Mouse (Mus musculus) lung, embryonic 15.5 days (tissue): ENCODE data around the gene Slc41a2. TPM values are rescaled to one million over a fixed set of nuclear protein-coding genes. Genes with fewer than 3 reads are reported as not detected.
"Not testable (repeated sequence)": the region's sequence is repeated elsewhere in the genome, so short reads cannot be mapped to it uniquely, and the experiment has no call there.

Source experiments
- ATAC-seq: fragments of 200-750 bp; cut with Nextera tagmentation; 2 replicates; pipeline ENCODE4 v1.8.0; 2017; ENCODE audit warnings: moderate number of reproducible peaks, borderline replicate concordance; ENCODE audit not compliant: low FRiP score, low TSS enrichment; ENCODE audit errors: extremely low read depth
- H3K27ac ChIP-seq: fragments of 300-500 bp; sonication (generic); 2 replicates; pipeline ENCODE4 v1.5.1; 2015; ENCODE audit warnings: moderate library complexity, mild to moderate bottlenecking, inconsistent platforms
- H3K27me3 ChIP-seq: fragments of 300-500 bp; sonication (generic); 2 replicates; pipeline ENCODE4 v1.6.1; 2015; ENCODE audit warnings: inconsistent platforms
- H3K36me3 ChIP-seq: fragments of 300-500 bp; sonication (generic); 2 replicates; pipeline ENCODE4 v1.6.1; 2015; ENCODE audit warnings: inconsistent platforms
- H3K4me1 ChIP-seq: fragments of 300-500 bp; sonication (generic); 2 replicates; pipeline ENCODE4 v1.6.1; 2015; ENCODE audit warnings: inconsistent platforms
- H3K4me2 ChIP-seq: fragments of 300-500 bp; sonication (generic); 2 replicates; pipeline ENCODE4 v1.6.1; 2015; ENCODE audit warnings: inconsistent platforms, mild to moderate bottlenecking, moderate library complexity
- H3K4me3 ChIP-seq: fragments of 300-500 bp; sonication (generic); 2 replicates; pipeline ENCODE4 v1.5.1; 2015; ENCODE audit warnings: mild to moderate bottlenecking, inconsistent platforms
- H3K9ac ChIP-seq: fragments of 300-500 bp; sonication (generic); 2 replicates; pipeline ENCODE4 v1.6.1; 2015; ENCODE audit warnings: inconsistent platforms
- H3K9me3 ChIP-seq: fragments of 300-500 bp; sonication (generic); 2 replicates; pipeline ENCODE4 v1.6.1; 2016; ENCODE audit warnings: inconsistent platforms
- WGBS: fragments of 180-500 bp; shearing (Covaris S2); methylation state at CpG from one replicate; pipeline ENCODE4 v1.1.7; 2015; 5-methylcytosine and 5-hydroxymethylcytosine counted together
- polyA plus RNA-seq: library from polyadenylated mRNA; unstranded; fragments of >200 nt; fragmentation: Nextera tagmentation; extraction: Ambion mirVana; gene quantifications from 2 replicates; pipeline ENCODE4 v1.2.1, GENCODE M21; 2015

Slc41a2 gene
- polyA plus RNA-seq = 0.73 and 0.79 TPM in 2 replicates

DNA sequence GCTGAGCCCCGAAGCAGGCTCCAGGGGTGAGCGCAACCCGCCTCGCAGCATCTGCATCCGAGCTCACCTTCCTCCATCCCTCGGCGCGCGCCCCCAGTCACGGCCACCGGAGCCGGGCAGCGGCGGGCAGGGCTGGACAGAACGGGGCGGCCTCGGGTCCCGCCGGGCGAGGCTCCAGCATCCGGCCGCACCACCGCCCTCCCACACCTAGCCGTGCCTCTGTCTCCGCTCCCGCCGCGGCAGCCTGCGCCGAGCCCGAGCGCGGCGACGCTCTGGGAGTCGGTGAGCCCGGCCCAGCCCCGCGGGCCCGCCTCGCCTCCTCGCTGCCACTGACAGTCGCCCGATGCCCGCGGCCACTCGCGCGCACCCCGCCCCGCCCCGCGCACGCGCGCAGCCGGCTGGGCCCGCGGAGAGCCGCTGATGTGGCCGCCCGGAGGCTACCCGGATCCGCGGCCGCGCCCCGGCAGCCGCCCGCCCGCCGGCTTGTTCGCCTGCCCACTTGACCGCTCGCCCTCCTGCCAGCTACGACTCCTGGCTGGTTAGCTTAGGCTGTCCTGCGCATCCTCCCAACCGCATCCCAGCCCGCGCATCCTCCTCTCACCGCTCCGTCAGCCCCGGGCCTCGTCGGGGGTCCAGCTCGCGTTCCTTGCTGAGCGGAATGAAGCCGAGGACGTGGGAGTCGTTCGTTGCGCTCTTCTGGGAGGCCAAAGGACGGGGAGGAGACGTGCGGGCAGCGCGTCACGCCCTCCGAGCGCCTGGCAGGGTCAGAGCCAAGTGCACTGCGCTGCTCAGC is at the start of gene Slc41a2:
TSS of gene Slc41a2 (minus strand) at position 724 of the 793 bp plus-strand sequence.
- ATAC-seq = peak; percentile 83
- Histone ChIP-seq H3K4me3 (peak within 1 kb of the TSS; percentile 49), H3K36me3 (no peaks in the 10 kb centered on the region), H3K27me3 (peaks cover 57% of the 10 kb centered on the region), H3K27ac (no peak within 1 kb of the TSS), H3K9ac (peak within 1 kb of the TSS; percentile 41), H3K9me3 (no peaks in the 10 kb centered on the region), H3K4me2 (peak within 1 kb of the TSS; percentile 94), H3K4me1 (peaks cover 8% of the 10 kb centered on the region)
- WGBS = under 1% methylated on average over 75 of the region's 102 CpGs

DNA sequence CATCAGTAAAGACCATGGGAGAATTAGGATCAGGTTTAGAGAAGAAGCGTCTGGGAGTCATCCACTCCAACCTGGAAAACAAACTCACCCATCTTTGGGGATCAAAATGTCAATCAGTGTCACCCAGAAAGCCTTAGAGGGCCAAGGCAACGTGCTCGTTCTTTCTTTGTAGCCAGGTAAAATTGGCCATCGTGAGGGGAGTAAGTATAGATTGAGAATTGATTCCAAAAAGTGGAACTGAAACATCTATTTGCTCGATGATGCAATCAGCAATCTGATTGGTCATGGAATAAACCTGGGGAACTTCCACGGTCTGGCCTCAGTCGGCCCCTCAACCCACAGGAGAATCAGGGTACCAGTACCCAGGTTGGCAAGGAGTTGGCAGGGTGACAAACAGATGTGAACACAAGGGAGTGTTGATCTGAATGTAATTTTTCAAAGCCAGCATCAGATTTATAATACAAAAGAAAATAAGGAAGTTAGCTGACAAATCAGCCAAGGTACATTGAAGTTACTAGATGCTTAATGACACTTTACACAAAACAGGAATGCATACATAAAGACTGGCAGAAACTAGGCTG is 47.7 kb upstream of the Slc41a2 start:
- H3K36me3 ChIP-seq = no peaks in the 10 kb centered on the region
- H3K4me3 ChIP-seq = no peak overlapping the region
- no peak overlapping the region for H3K27ac ChIP-seq
- no peak overlapping the region for H3K9ac ChIP-seq
- no peaks in the 10 kb centered on the region for H3K4me1 ChIP-seq
- H3K9me3 ChIP-seq = no peaks in the 10 kb centered on the region
- no peaks in the 10 kb centered on the region for H3K27me3 ChIP-seq
- ATAC-seq = no peak
- WGBS = 94% methylated on average over 7 of the region's 7 CpGs
- no peak overlapping the region for H3K4me2 ChIP-seq

DNA sequence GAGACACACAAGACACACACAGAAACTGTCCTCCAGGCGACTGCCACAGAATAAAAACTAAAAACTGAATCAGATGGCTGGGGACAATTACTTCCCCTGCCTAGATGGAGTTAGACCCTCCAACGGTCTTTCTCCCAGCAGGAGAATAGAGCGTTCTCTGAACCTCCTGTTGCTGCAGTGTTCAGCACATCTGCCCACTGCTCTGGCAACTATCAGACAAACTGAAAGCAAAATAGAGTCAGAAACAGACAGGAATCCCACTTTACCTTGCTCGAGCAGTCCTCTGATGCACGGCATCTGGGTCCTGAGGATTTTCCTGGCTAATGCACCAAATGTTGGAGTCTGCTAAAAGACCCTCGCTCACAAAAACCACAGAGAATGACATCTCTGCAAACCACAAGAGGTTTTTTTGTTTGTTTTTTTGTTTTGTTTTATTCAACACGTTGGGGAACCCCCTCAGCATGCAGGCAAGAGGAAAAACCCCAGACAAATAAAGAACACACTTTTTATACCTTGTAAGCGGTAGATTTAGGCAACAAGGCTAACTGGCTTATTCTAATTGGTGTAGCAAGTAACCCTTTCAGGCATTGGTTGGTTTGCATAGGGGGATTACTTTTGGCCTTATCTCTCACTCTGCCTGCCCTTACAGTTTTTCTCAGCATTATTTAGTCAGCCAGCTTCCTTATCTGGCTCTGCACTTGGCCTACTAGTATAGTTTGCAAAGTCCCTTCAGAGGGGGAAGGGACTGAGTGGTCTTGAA is 47.0 kb upstream of the Slc41a2 start:
- Histone ChIP-seq H3K36me3 (no peaks in the 10 kb centered on the region), H3K9me3 (no peaks in the 10 kb centered on the region), H3K9ac (no peak overlapping the region), H3K27ac (no peak overlapping the region), H3K4me2 (no peak overlapping the region), H3K4me3 (no peak overlapping the region), H3K27me3 (no peaks in the 10 kb centered on the region), H3K4me1 (no peaks in the 10 kb centered on the region)
- ATAC-seq = no peak
- WGBS = 87% methylated on average over 8 of the region's 8 CpGs

DNA sequence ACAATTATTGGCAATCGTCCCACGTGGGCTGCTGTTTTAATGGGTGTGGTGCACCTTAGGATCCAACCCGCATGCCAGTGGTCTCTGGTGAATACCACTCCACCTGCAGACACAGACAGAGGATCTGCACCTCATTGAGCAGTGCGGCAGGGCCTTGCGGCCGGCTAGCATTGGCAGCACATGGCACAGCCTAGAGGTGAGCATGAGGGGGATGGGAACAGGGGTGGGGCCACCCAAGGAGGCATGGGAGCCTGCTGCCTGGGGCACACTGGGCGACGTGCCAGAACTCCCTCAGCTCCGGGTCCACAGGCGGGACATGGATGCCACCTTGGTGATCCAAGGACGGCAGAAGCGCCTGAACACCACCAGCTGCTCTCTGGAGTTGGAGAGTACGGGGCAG is 46.2 kb upstream of the Slc41a2 start:
- WGBS = 84% methylated on average over 13 of the region's 13 CpGs
- Histone ChIP-seq H3K27me3 (no peaks in the 10 kb centered on the region), H3K27ac (no peak overlapping the region), H3K9me3 (no peaks in the 10 kb centered on the region), H3K4me1 (no peaks in the 10 kb centered on the region), H3K9ac (no peak overlapping the region), H3K36me3 (no peaks in the 10 kb centered on the region), H3K4me2 (no peak overlapping the region), H3K4me3 (no peak overlapping the region)
- ATAC-seq = peak; percentile 31; the same call in 1 of the 2 replicates

DNA sequence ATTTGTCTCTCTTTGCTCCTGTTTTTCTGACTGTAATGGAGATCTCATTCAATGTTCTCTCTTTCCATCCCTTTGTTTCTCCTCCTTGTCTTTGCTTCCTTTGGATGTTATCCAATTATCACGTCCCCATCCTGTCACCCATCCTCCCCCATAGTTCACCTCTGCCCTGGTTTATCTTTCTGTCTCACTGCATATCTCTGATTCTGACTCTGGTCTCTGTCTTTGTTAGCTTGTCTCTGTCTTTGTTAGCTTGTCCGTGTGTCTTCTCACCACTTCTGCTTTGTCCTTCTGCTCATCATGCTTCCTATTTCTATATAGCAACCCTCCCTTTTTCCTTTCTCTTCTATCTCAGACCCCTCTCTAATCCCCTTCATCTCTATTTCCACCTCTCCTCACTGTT is 45.3 kb upstream of the Slc41a2 start:
- no peak overlapping the region for H3K4me2 ChIP-seq
- H3K36me3 ChIP-seq = no peaks in the 10 kb centered on the region
- 53% methylated on average over 2 of the region's 2 CpGs for WGBS
- no peak overlapping the region for H3K4me3 ChIP-seq
- no peaks in the 10 kb centered on the region for H3K9me3 ChIP-seq
- no peaks in the 10 kb centered on the region for H3K27me3 ChIP-seq
- no peak for ATAC-seq
- H3K4me1 ChIP-seq = peaks cover 8% of the 10 kb centered on the region
- no peak overlapping the region for H3K27ac ChIP-seq
- no peak overlapping the region for H3K9ac ChIP-seq

DNA sequence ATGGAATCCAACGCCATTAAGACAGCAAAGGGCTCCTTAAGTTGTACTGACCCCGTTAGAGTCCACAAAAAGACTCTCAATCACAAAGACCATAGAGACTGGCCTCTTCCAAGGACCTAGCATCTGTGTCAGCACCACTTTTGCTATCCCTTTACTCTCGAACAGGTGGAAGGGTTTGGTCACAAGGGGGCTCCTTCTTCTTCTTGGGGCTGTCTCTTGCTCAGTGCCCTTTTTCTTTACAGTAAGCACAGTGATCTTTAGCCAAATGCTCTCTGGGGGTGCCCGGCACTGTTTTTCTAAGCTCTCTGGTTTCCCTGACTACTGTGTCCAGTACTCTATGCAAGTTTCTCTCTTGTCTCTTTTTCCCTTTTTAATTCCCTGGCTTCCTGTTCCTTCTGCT is 44.8 kb upstream of the Slc41a2 start:
- H3K4me2 ChIP-seq = no peak overlapping the region
- H3K27me3 ChIP-seq = no peaks in the 10 kb centered on the region
- H3K4me3 ChIP-seq = no peak overlapping the region
- H3K27ac ChIP-seq = no peak overlapping the region
- no peaks in the 10 kb centered on the region for H3K9me3 ChIP-seq
- ATAC-seq = no peak
- H3K4me1 ChIP-seq = peaks cover 10% of the 10 kb centered on the region
- H3K36me3 ChIP-seq = no peaks in the 10 kb centered on the region
- WGBS = 65% methylated on average over 4 of the region's 4 CpGs
- no peak overlapping the region for H3K9ac ChIP-seq

DNA sequence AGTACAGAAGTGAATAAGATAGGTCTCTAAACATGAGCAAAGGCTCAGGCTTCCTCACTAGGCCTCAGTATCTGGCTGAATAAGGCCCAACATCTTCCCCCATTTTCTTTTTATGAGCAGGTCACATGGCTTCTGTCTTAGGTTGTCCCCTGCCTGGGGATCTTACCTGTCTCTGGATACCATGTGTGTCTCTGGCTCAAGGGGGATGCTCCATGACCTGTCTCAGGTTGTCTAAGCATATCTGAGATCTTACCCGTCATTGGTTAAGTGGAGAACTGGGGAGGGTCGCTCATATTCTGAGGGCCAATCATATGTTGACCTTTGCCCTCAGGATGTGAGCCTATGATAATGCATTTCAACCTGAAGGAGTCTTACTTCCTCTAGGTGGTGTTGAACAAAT is 42.8 kb upstream of the Slc41a2 start:
- 83% methylated on average over 2 of the region's 2 CpGs for WGBS
- H3K4me1 ChIP-seq = peaks cover 10% of the 10 kb centered on the region
- ATAC-seq = no peak
- H3K9ac ChIP-seq = no peak overlapping the region
- no peaks in the 10 kb centered on the region for H3K27me3 ChIP-seq
- no peaks in the 10 kb centered on the region for H3K36me3 ChIP-seq
- no peak overlapping the region for H3K4me3 ChIP-seq
- no peak overlapping the region for H3K27ac ChIP-seq
- no peaks in the 10 kb centered on the region for H3K9me3 ChIP-seq
- H3K4me2 ChIP-seq = no peak overlapping the region

DNA sequence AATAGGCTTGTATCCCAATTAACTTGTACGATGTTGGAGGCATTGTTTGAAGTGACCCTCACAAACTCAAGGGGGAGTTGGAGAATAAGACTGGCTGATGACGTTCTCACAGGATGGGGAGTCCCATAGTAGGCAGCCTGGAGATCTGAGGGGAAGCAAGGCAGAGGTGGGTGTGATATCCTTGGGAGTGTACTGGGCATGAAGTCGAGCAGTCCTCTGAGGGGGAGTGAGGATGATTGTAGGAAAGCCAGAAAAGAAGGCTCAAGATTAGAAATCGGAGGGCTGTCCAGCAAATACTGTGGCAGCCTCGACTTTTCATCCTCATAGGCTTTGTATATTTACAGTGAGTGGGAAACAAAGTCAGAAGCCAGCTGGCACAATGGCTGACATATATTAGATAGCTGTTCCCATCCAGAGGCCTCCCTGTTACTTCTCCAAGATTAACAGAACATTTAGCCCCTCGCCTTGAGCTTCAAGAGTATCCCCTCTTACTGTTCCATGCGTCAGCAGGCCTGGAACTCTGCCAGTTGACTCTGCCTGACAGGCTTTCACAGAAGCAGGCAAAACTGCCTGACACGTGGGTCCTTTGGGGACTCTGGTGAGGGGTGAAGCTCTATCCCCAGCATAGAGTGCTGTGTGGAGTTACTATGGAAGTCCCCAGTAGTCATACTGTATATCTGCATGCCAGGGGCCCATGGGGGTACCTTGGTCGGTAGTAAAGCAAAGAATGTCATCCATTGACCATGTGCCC is 40.6 kb upstream of the Slc41a2 start:
- no peak overlapping the region for H3K4me2 ChIP-seq
- no peak overlapping the region for H3K4me3 ChIP-seq
- H3K27ac ChIP-seq = 0 out of 2 replicates have a peak overlapping the region, but pooled peaks have one; percentile 1
- no peak overlapping the region for H3K9ac ChIP-seq
- H3K36me3 ChIP-seq = 0 out of 2 replicates have a peak, but pooled peaks cover 4% of the 10 kb centered on the region
- H3K27me3 ChIP-seq = no peaks in the 10 kb centered on the region
- 49% methylated on average over 9 of the region's 9 CpGs for WGBS
- H3K9me3 ChIP-seq = no peaks in the 10 kb centered on the region
- ATAC-seq = peak; percentile 78
- H3K4me1 ChIP-seq = peaks cover 10% of the 10 kb centered on the region

DNA sequence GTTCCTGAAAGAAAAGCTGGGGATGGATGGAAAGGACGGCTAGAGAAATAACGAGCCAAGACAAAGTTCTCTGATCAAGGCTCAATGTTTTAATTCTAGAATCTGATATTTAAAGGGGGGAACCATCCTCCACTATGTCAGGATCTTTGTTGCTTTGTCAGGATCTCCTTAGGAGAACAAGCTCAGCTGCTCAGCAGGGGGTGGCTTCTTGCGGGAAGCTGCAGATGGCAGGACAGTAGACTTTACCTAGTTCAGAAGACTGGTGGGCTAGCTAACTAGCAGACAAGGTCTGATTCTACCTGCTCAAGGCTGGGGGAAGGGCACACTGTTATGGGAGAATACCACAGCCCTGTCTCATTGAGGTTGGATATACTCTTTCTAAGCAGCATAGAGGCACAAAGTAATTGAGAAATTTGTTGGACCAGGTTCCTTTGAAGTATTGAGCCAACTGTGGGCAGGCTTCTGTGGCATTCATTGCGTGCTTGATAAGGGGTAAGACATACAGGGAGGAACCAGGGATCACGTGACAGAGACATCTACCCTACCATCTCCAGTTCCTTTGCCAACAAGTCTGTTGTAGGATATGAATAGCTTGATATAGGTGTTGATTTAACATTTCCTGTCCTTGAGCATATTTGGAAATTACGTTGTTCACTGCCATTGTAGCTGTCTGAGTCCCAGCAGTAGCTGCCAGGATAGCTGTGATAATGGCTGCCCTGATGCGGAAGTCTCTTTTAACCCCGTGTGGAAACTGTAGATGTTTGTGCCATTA is 39.4 kb upstream of the Slc41a2 start:
- peaks cover 10% of the 10 kb centered on the region for H3K4me1 ChIP-seq
- H3K9ac ChIP-seq = no peak overlapping the region
- no peak overlapping the region for H3K4me3 ChIP-seq
- WGBS = 78% methylated on average over 8 of the region's 8 CpGs
- H3K4me2 ChIP-seq = no peak overlapping the region
- no peaks in the 10 kb centered on the region for H3K9me3 ChIP-seq
- no peaks in the 10 kb centered on the region for H3K27me3 ChIP-seq
- H3K36me3 ChIP-seq = 0 out of 2 replicates have a peak, but pooled peaks cover 4% of the 10 kb centered on the region
- ATAC-seq = no peak
- H3K27ac ChIP-seq = no peak overlapping the region

DNA sequence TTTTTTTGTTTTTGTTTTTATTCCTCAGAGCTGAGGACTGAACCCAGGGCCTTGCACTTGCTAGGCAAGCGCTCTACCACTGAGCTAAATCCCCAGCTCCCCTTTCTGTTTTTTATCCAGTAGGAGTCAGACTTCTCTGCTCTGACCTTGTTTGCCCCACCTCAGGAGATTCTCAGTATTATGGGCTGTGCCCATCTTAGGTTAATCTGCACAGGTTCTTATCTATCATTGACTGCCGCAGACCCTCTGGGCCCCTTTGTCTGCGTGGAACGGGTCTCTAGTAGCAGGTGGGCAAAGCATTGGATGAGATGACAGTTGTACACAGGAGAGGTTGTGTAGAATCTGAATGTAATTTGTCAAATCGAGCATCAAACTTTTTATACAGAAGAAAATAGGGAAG is 37.8 kb upstream of the Slc41a2 start:
- peaks cover 17% of the 10 kb centered on the region; the same call in 1 of the 2 replicates for H3K36me3 ChIP-seq
- ATAC-seq, H3K9me3 ChIP-seq, H3K4me2 ChIP-seq, H3K4me3 ChIP-seq, H3K9ac ChIP-seq, H3K27ac ChIP-seq, H3K27me3 ChIP-seq: not testable (repeated sequence)
- WGBS = 91% methylated on average over 5 of the region's 5 CpGs
- peaks cover 10% of the 10 kb centered on the region for H3K4me1 ChIP-seq
